Mouse (Mus musculus): ENCODE results near the gene Rpgrip1l. TPM values are rescaled to one million over a fixed set of nuclear protein-coding genes. Genes with fewer than 3 reads are reported as not detected.

Rpgrip1l gene
- polyA plus RNA-seq, 1 experiment: 0.03 TPM

- peaks cover 19% of the 10 kb centered on the region for H3K4me1 ChIP-seq (ENCODE audit: control insufficient read depth)
These were observed 40.0 kb upstream of the Rpgrip1l start for GRCm38 (mm10) chr8:91353062-91353461.

GRCm38 (mm10) chr8:91352598-91352997 is 39.5 kb upstream of the Rpgrip1l start:
- no peaks in the 10 kb centered on the region; the same call in 1 of the 2 replicates for H3K36me3 ChIP-seq (ENCODE audit: control insufficient read depth)
- H3K4me3 ChIP-seq (replicated peaks): no peak overlapping the region
- no peaks in the 10 kb centered on the region for H3K9me3 ChIP-seq (ENCODE audit: control insufficient read depth, low read length)
- H3K27me3 ChIP-seq (ENCODE audit: control insufficient read depth): no peaks in the 10 kb centered on the region
- H3K4me1 ChIP-seq (ENCODE audit: control insufficient read depth): peaks cover 19% of the 10 kb centered on the region
- TF ChIP-seq TAL1 (IDR thresholded peaks at IDR 0.05; ENCODE audit: low read length): no peak
- no peak for TF ChIP-seq GATA1 (IDR thresholded peaks at IDR 0.05; ENCODE audit: low read length)

More at GRCm38 (mm10) chr8:91353062-91353461, 40.0 kb upstream of the Rpgrip1l start:
- Histone ChIP-seq H3K9me3 (ENCODE audit: control insufficient read depth, low read length) (no peaks in the 10 kb centered on the region), H3K4me3 (replicated peaks) (no peak overlapping the region), H3K27me3 (ENCODE audit: control insufficient read depth) (no peaks in the 10 kb centered on the region), H3K36me3 (ENCODE audit: control insufficient read depth) (no peaks in the 10 kb centered on the region; the same call in 1 of the 2 replicates)
- TF ChIP-seq TAL1 (IDR thresholded peaks at IDR 0.05; ENCODE audit: low read length) (no peak), GATA1 (IDR thresholded peaks at IDR 0.05; ENCODE audit: low read length) (no peak)

- no peak for TF ChIP-seq GATA1 (IDR thresholded peaks at IDR 0.05; ENCODE audit: low read length)
- no peak for TF ChIP-seq TAL1 (IDR thresholded peaks at IDR 0.05; ENCODE audit: low read length)
- Histone ChIP-seq H3K27me3 (ENCODE audit: control insufficient read depth) (no peaks in the 10 kb centered on the region), H3K4me1 (ENCODE audit: control insufficient read depth) (peaks cover 23% of the 10 kb centered on the region), H3K4me3 (replicated peaks) (no peak overlapping the region), H3K36me3 (ENCODE audit: control insufficient read depth) (no peaks in the 10 kb centered on the region; the same call in 1 of the 2 replicates), H3K9me3 (ENCODE audit: control insufficient read depth, low read length) (no peaks in the 10 kb centered on the region)
These were observed 37.6 kb upstream of the Rpgrip1l start for GRCm38 (mm10) chr8:91350628-91351027.

GRCm38 (mm10) chr8:91349816-91350215 is 36.8 kb upstream of the Rpgrip1l start:
- H3K9me3 ChIP-seq (ENCODE audit: control insufficient read depth, low read length): no peaks in the 10 kb centered on the region
- TF ChIP-seq GATA1 (IDR thresholded peaks at IDR 0.05; ENCODE audit: low read length) (no peak), TAL1 (IDR thresholded peaks at IDR 0.05; ENCODE audit: low read length) (no peak)
- H3K36me3 ChIP-seq (ENCODE audit: control insufficient read depth): no peaks in the 10 kb centered on the region; the same call in 1 of the 2 replicates
- no peak overlapping the region for H3K4me3 ChIP-seq (replicated peaks)
- H3K27me3 ChIP-seq (ENCODE audit: control insufficient read depth): no peaks in the 10 kb centered on the region
- H3K4me1 ChIP-seq (ENCODE audit: control insufficient read depth): peaks cover 23% of the 10 kb centered on the region

- no peaks in the 10 kb centered on the region for H3K36me3 ChIP-seq (ENCODE audit: control insufficient read depth)
- H3K27me3 ChIP-seq (ENCODE audit: control insufficient read depth): no peaks in the 10 kb centered on the region
- no peak overlapping the region for H3K4me3 ChIP-seq (replicated peaks)
- peaks cover 13% of the 10 kb centered on the region for H3K4me1 ChIP-seq (ENCODE audit: control insufficient read depth)
- no peaks in the 10 kb centered on the region for H3K9me3 ChIP-seq (ENCODE audit: control insufficient read depth, low read length)
- no peak for TF ChIP-seq GATA1 (IDR thresholded peaks at IDR 0.05; ENCODE audit: low read length)
- TF ChIP-seq TAL1 (IDR thresholded peaks at IDR 0.05; ENCODE audit: low read length): no peak
These were observed 34.5 kb upstream of the Rpgrip1l start for GRCm38 (mm10) chr8:91347595-91347994.

- TF ChIP-seq GATA1 (IDR thresholded peaks at IDR 0.05; ENCODE audit: low read length) (no peak), TAL1 (IDR thresholded peaks at IDR 0.05; ENCODE audit: low read length) (no peak)
- Histone ChIP-seq H3K36me3 (ENCODE audit: control insufficient read depth) (peaks cover 1% of the 10 kb centered on the region; the same call in 1 of the 2 replicates), H3K27me3 (ENCODE audit: control insufficient read depth) (no peaks in the 10 kb centered on the region), H3K4me3 (replicated peaks) (no peak overlapping the region), H3K9me3 (ENCODE audit: control insufficient read depth, low read length) (no peaks in the 10 kb centered on the region), H3K4me1 (ENCODE audit: control insufficient read depth) (peaks cover 9% of the 10 kb centered on the region)
These were observed 34.1 kb upstream of the Rpgrip1l start for GRCm38 (mm10) chr8:91347146-91347545.

- H3K9me3 ChIP-seq (ENCODE audit: control insufficient read depth, low read length): no peaks in the 10 kb centered on the region
- H3K4me1 ChIP-seq (ENCODE audit: control insufficient read depth): peaks cover 4% of the 10 kb centered on the region
- H3K36me3 ChIP-seq (ENCODE audit: control insufficient read depth): peaks cover 2% of the 10 kb centered on the region; the same call in 1 of the 2 replicates
- TF ChIP-seq GATA1 (IDR thresholded peaks at IDR 0.05; ENCODE audit: low read length) (no peak), TAL1 (IDR thresholded peaks at IDR 0.05; ENCODE audit: low read length) (no peak)
- H3K4me3 ChIP-seq (replicated peaks): no peak overlapping the region
- H3K27me3 ChIP-seq (ENCODE audit: control insufficient read depth): no peaks in the 10 kb centered on the region
These were observed 31.6 kb upstream of the Rpgrip1l start for GRCm38 (mm10) chr8:91344659-91345058.

- TF ChIP-seq GATA1 (IDR thresholded peaks at IDR 0.05; ENCODE audit: low read length) (no peak), TAL1 (IDR thresholded peaks at IDR 0.05; ENCODE audit: low read length) (no peak)
- Histone ChIP-seq H3K4me1 (ENCODE audit: control insufficient read depth) (peaks cover 4% of the 10 kb centered on the region), H3K9me3 (ENCODE audit: control insufficient read depth, low read length) (no peaks in the 10 kb centered on the region), H3K36me3 (ENCODE audit: control insufficient read depth) (peaks cover 2% of the 10 kb centered on the region; the same call in 1 of the 2 replicates), H3K27me3 (ENCODE audit: control insufficient read depth) (no peaks in the 10 kb centered on the region), H3K4me3 (replicated peaks) (no peak overlapping the region)
These were observed 29.7 kb upstream of the Rpgrip1l start for GRCm38 (mm10) chr8:91342798-91343197.

GRCm38 (mm10) chr8:91342196-91342595 is 29.1 kb upstream of the Rpgrip1l start:
- no peaks in the 10 kb centered on the region for H3K9me3 ChIP-seq (ENCODE audit: control insufficient read depth, low read length)
- H3K27me3 ChIP-seq (ENCODE audit: control insufficient read depth): no peaks in the 10 kb centered on the region
- H3K4me3 ChIP-seq (replicated peaks): no peak overlapping the region
- H3K4me1 ChIP-seq (ENCODE audit: control insufficient read depth): peaks cover 5% of the 10 kb centered on the region
- TF ChIP-seq TAL1 (IDR thresholded peaks at IDR 0.05; ENCODE audit: low read length) (no peak), GATA1 (IDR thresholded peaks at IDR 0.05; ENCODE audit: low read length) (no peak)
- H3K36me3 ChIP-seq (ENCODE audit: control insufficient read depth): peaks cover 2% of the 10 kb centered on the region; the same call in 1 of the 2 replicates

GRCm38 (mm10) chr8:91340746-91341145 is 27.7 kb upstream of the Rpgrip1l start:
- peaks cover 3% of the 10 kb centered on the region for H3K4me1 ChIP-seq (ENCODE audit: control insufficient read depth)
- no peak overlapping the region for H3K4me3 ChIP-seq (replicated peaks)
- H3K36me3 ChIP-seq (ENCODE audit: control insufficient read depth): peaks cover 2% of the 10 kb centered on the region; the same call in 1 of the 2 replicates
- H3K9me3 ChIP-seq (ENCODE audit: control insufficient read depth, low read length): 0 out of 2 replicates have a peak, but pooled peaks cover 2% of the 10 kb centered on the region
- no peaks in the 10 kb centered on the region for H3K27me3 ChIP-seq (ENCODE audit: control insufficient read depth)
- TF ChIP-seq GATA1 (IDR thresholded peaks at IDR 0.05; ENCODE audit: low read length) (no peak), TAL1 (IDR thresholded peaks at IDR 0.05; ENCODE audit: low read length) (no peak)
